Mouse (Mus musculus) stomach, postnatal 0 days (tissue): Measurements from ENCODE around the gene Rheb.

Experiments
- CTCF ChIP-seq: IDR thresholded peaks from 2 replicates; pipeline ENCODE4 v1.5.1; 2016; ENCODE audit warnings: antibody characterized with exemption, low read depth, mild to moderate bottlenecking, moderate library complexity
- EP300 ChIP-seq: optimal IDR thresholded peaks from 2 replicates; pipeline ENCODE3; 2016; ENCODE audit warnings: antibody characterized with exemption

- TF ChIP-seq CTCF, result no peak
- TF ChIP-seq EP300, result no peak
Observed at GRCm38 (mm10) chr5:24817191-24817590, 25.2 kb downstream of the Rheb start.
